In genomic region chr7:141010593-141010992, GRCm38 (mm10) we compare ENCODE assay signal across 8 mouse cellular contexts. TPM values are rescaled to one million over a fixed set of nuclear protein-coding genes. Genes with fewer than 3 reads are reported as not detected.
A peak's percentile ranks its signal among the peaks of the same experiment; 100 is the strongest.
DNase-seq lines count a peak whose midpoint lies in the region; ATAC-seq lines count a peak whose summit lies in the region.

Gene Ifitm3, minus strand, starts transcription at chr7:141010770.

- peak within 1 kb of the TSS; percentile 65 for H3K9ac ChIP-seq in heart, embryonic 16.5 days (ENCODE audit: low read length)
- H3K9ac ChIP-seq in stomach, embryonic 15.5 days: peak within 1 kb of the TSS; percentile 39

- peak within 1 kb of the TSS; percentile 54 for H3K27ac ChIP-seq in heart, embryonic 16.5 days (ENCODE audit: low read length)
- peak within 1 kb of the TSS; percentile 92 for H3K27ac ChIP-seq in stomach, embryonic 15.5 days

- DNase-seq in 3134 (ENCODE audit: extremely low read depth, insufficient read length, low spot score): peak; percentile 71
- peak; percentile 86 for DNase-seq in R1 (ENCODE audit: low read depth, low spot score)
- DNase-seq in kidney, postnatal 25 days: peak; percentile 73 to 76
- DNase-seq in right cerebral cortex, postnatal 14 days: no peak

- peaks cover 13% of the 10 kb centered on the region for H3K4me1 ChIP-seq in heart, embryonic 16.5 days (ENCODE audit: control insufficient read depth, insufficient read depth, low read length)
- peaks cover 80% of the 10 kb centered on the region for H3K4me1 ChIP-seq in megakaryocyte, embryonic 14.5 days
- H3K4me1 ChIP-seq in stomach, embryonic 15.5 days: peaks cover 25% of the 10 kb centered on the region

- H3K4me3 ChIP-seq in heart, embryonic 16.5 days (ENCODE audit: low read length): peak within 1 kb of the TSS; percentile 50
- H3K4me3 ChIP-seq in megakaryocyte, embryonic 14.5 days (replicated peaks): peak within 1 kb of the TSS; percentile 94
- H3K4me3 ChIP-seq in stomach, embryonic 15.5 days (replicated peaks): peak within 1 kb of the TSS; percentile 54

- 16% methylated on average over 10 of the region's 10 CpGs for WGBS in heart, embryonic 16.5 days
- WGBS in stomach, embryonic 15.5 days: 9% methylated on average over 10 of the region's 10 CpGs

- no peaks in the 10 kb centered on the region for H3K36me3 ChIP-seq in heart, embryonic 16.5 days (ENCODE audit: control insufficient read depth, insufficient read depth)
- peaks cover 18% of the 10 kb centered on the region for H3K36me3 ChIP-seq in megakaryocyte, embryonic 14.5 days (replicated peaks; ENCODE audit: low read length)
- no peaks in the 10 kb centered on the region for H3K36me3 ChIP-seq in stomach, embryonic 15.5 days

- ATAC-seq in erythroid progenitor cell, adult 5-6 weeks (replicated peaks; ENCODE audit: low FRiP score, poor library complexity, severe bottlenecking): peak; percentile 24; the same call in 1 of the 2 replicates
- ATAC-seq in heart, embryonic 16.5 days (replicated peaks; ENCODE audit: extremely low read depth, insufficient read depth, low FRiP score): peak; percentile 45
- peak; percentile 32; the same call in 1 of the 2 replicates for ATAC-seq in stomach, embryonic 15.5 days (ENCODE audit: insufficient read depth, low FRiP score, low read depth)

- H3K4me2 ChIP-seq in heart, embryonic 16.5 days (ENCODE audit: low read depth, low read length): peak within 1 kb of the TSS; percentile 47
- H3K4me2 ChIP-seq in stomach, embryonic 15.5 days: peak within 1 kb of the TSS; percentile 65

- H3K9me3 ChIP-seq in heart, embryonic 16.5 days (replicated peaks; ENCODE audit: control insufficient read depth, low read length): no peaks in the 10 kb centered on the region
- peaks cover 9% of the 10 kb centered on the region for H3K9me3 ChIP-seq in megakaryocyte, embryonic 14.5 days
- no peaks in the 10 kb centered on the region for H3K9me3 ChIP-seq in stomach, embryonic 15.5 days

- H3K27me3 ChIP-seq in heart, embryonic 16.5 days (ENCODE audit: control insufficient read depth, insufficient read depth, low read length): no peaks in the 10 kb centered on the region
- no peaks in the 10 kb centered on the region for H3K27me3 ChIP-seq in megakaryocyte, embryonic 14.5 days (replicated peaks)
- no peaks in the 10 kb centered on the region for H3K27me3 ChIP-seq in stomach, embryonic 15.5 days (replicated peaks)

RNA-seq across cellular contexts. Expression of gene Ifitm3, which starts in this region (rescaled TPM):
- 156 and 271 TPM in 2 replicates for total RNA-seq in erythroid progenitor cell, adult 5-6 weeks (2015; ENCODE audit: low replicate concordance)
- 73.5 and 106 TPM in 2 replicates for total RNA-seq in erythroid progenitor cell, adult 5-6 weeks (2017; ENCODE audit: low replicate concordance)
- 157 and 218 TPM in 2 replicates for polyA plus RNA-seq in heart, embryonic 16.5 days (2015; fragmentation: Nextera tagmentation; extraction: Ambion mirVana)
- polyA plus RNA-seq in megakaryocyte, embryonic 14.5 days (2012; ENCODE audit: insufficient read depth, low replicate concordance): 28.6 and 151 TPM in 2 replicates
- polyA plus RNA-seq in stomach, embryonic 15.5 days (2015; fragmentation: Nextera tagmentation; extraction: Ambion mirVana): 368 and 413 TPM in 2 replicates
